Mouse (Mus musculus): ENCODE data around the gene Mapk3. TPM values are rescaled to one million over a fixed set of nuclear protein-coding genes. Genes with fewer than 3 reads are reported as not detected.

The Mapk3 gene
- 98.4 and 105 TPM in 2 replicates for polyA plus RNA-seq (2014; fragmentation: Nextera tagmentation; extraction: Ambion mirVana)

DNA sequence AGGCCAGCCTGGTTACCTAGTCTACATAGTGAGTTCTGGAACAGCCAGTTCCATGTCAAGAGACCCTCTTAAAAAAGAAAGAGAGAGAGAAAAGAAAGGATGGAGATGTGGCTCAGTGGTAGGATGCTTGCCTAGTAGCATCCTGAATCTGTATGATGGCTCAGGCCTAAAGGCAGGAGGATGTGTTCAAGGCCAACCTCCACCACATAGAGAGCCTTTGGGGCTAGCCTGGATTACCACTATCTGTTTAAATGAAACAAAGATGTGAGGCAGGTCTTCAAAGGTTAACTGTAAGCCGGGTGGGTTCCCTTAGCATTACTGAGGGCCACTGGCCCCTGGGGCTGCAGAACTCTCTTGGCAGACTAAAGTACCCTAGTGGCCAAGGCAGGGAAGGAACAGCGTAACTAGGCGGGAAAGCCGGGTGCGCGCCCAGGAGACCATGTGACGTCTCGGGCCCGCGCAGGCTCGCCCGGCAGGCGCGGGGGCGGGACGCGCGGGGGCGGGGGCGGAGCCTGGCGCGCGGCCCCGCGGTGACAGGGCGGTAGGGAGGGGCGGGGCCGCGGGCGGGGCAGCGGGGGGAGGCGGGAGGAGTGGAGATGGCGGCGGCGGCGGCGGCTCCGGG lies at the start of gene Mapk3:
Gene Mapk3 (plus strand): TSS at position 552 of the 622 bp plus-strand sequence.
- Histone ChIP-seq H3K9ac (replicated peaks; ENCODE audit: low read depth, low read length) (peak within 1 kb of the TSS; percentile 86), H3K4me1 (ENCODE audit: control insufficient read depth, insufficient read depth, low read length) (peaks cover 25% of the 10 kb centered on the region), H3K9me3 (ENCODE audit: control insufficient read depth, low read depth, low read length) (no peaks in the 10 kb centered on the region), H3K36me3 (ENCODE audit: control insufficient read depth, insufficient read depth, low read length) (peaks cover 15% of the 10 kb centered on the region; the same call in 1 of the 2 replicates), H3K27me3 (ENCODE audit: control insufficient read depth, insufficient read depth, low read length) (no peaks in the 10 kb centered on the region), H3K27ac (ENCODE audit: low read length) (peak within 1 kb of the TSS; percentile 98), H3K4me2 (replicated peaks; ENCODE audit: low read depth, low read length) (peak within 1 kb of the TSS; percentile 92), H3K4me3 (ENCODE audit: low read depth, low read length) (peak within 1 kb of the TSS; percentile 78)
- ATAC-seq (ENCODE audit: insufficient number of reproducible peaks, insufficient read depth, low FRiP score, low read depth), result peak; percentile 70; the same call in 1 of the 2 replicates
- WGBS, result under 1% methylated on average over 23 of the region's 38 CpGs

DNA sequence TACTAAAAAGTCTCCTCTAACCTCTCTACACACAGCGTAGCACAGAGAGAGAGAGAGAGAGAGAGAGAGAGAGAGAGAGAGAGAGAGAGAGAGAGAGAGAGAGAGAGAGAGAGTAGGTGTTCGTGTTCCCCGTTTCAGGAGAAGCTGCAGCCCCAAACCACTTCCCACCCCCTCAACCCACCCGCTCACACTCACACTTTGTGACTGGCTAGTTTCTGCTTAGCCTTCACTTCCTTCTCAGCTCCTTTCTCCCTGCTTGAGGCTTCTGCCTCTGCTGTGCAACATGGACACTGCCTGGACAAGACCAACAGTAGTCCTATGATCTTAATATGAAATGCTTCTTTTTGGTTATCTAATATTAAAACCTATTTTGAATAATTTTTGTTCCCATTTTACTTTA lies 49.1 kb upstream of the Mapk3 start:
- no peaks in the 10 kb centered on the region for H3K4me1 ChIP-seq (ENCODE audit: control insufficient read depth, insufficient read depth, low read length)
- no peak overlapping the region for H3K4me3 ChIP-seq (ENCODE audit: low read depth, low read length)
- 65% methylated on average over 4 of the region's 4 CpGs for WGBS
- no peaks in the 10 kb centered on the region for H3K27me3 ChIP-seq (ENCODE audit: control insufficient read depth, insufficient read depth, low read length)
- no peaks in the 10 kb centered on the region for H3K9me3 ChIP-seq (ENCODE audit: control insufficient read depth, low read depth, low read length)
- H3K4me2 ChIP-seq (replicated peaks; ENCODE audit: low read depth, low read length), result no peak overlapping the region
- no peak overlapping the region for H3K27ac ChIP-seq (ENCODE audit: low read length)
- H3K9ac ChIP-seq (replicated peaks; ENCODE audit: low read depth, low read length), result no peak overlapping the region
- H3K36me3 ChIP-seq (ENCODE audit: control insufficient read depth, insufficient read depth, low read length), result no peaks in the 10 kb centered on the region
- ATAC-seq (ENCODE audit: insufficient number of reproducible peaks, insufficient read depth, low FRiP score, low read depth), result no peak

DNA sequence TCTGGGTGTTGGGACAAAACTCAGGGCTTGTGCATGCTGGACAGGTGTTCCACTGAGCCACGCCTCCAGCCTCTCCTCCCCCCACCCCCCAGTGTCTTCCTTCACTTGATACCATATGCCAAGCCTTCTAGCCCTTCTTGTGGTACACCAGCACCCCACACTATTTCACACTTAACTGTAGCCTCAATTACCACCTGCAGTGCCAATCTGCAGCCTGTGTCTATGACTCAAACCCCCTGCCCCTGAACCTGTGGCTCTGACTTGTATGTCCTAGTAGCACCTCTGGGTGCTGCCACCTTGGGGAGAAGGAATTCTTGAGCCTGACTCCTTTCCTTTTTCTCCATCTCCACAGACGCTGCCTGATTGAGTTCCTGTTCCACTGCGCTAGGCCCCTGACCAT lies 47.5 kb upstream of the Mapk3 start:
- Histone ChIP-seq H3K36me3 (ENCODE audit: control insufficient read depth, insufficient read depth, low read length) (no peaks in the 10 kb centered on the region), H3K9me3 (ENCODE audit: control insufficient read depth, low read depth, low read length) (no peaks in the 10 kb centered on the region), H3K27ac (ENCODE audit: low read length) (no peak overlapping the region), H3K27me3 (ENCODE audit: control insufficient read depth, insufficient read depth, low read length) (no peaks in the 10 kb centered on the region), H3K4me1 (ENCODE audit: control insufficient read depth, insufficient read depth, low read length) (no peaks in the 10 kb centered on the region), H3K4me3 (ENCODE audit: low read depth, low read length) (no peak overlapping the region), H3K9ac (replicated peaks; ENCODE audit: low read depth, low read length) (no peak overlapping the region), H3K4me2 (replicated peaks; ENCODE audit: low read depth, low read length) (no peak overlapping the region)
- ATAC-seq (ENCODE audit: insufficient number of reproducible peaks, insufficient read depth, low FRiP score, low read depth), result no peak
- 67% methylated on average over 3 of the region's 3 CpGs for WGBS

DNA sequence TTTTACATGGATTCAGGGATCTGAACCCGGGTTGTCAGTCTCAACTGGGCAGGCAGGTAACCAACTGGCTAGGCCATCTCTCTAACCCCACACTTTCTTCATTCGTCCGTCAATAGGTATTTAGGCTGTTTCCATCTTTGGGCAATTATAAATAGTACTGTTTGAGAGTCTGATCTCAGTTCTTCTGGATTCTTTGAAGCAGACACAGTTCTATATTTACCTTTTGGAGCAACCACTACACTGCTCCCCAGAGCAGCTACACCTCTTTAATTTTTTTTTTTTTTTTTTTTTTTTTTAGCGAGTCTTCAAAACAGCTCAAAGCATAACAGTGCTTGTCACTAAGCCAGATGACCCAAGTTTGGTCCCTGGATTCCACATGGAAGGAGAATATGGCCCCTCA lies 43.7 kb upstream of the Mapk3 start:
- 81% methylated on average over 4 of the region's 4 CpGs for WGBS
- Histone ChIP-seq H3K27me3 (ENCODE audit: control insufficient read depth, insufficient read depth, low read length) (no peaks in the 10 kb centered on the region), H3K4me3 (ENCODE audit: low read depth, low read length) (no peak overlapping the region), H3K36me3 (ENCODE audit: control insufficient read depth, insufficient read depth, low read length) (no peaks in the 10 kb centered on the region), H3K9ac (replicated peaks; ENCODE audit: low read depth, low read length) (no peak overlapping the region), H3K9me3 (ENCODE audit: control insufficient read depth, low read depth, low read length) (no peaks in the 10 kb centered on the region), H3K4me1 (ENCODE audit: control insufficient read depth, insufficient read depth, low read length) (no peaks in the 10 kb centered on the region), H3K4me2 (replicated peaks; ENCODE audit: low read depth, low read length) (no peak overlapping the region), H3K27ac (ENCODE audit: low read length) (no peak overlapping the region)
- no peak for ATAC-seq (ENCODE audit: insufficient number of reproducible peaks, insufficient read depth, low FRiP score, low read depth)

DNA sequence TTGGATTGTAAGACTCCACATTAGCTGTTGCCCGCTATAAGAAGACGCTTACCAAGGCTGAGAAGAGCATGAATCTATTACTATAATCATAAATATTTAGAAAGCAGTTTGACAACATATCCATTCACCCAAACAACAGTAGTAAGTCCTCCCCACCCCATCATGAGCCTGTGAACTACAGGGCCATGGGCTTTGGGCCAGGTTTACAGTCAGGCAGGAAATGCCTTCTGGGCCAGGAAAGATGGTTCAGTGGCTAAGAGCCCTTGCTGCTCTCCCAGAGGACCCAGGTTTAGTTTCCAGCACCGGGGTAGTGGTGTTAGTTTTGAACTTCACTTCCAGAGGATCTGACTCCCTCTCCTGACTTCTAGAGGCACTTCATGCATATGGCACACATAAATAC lies 41.8 kb upstream of the Mapk3 start:
- Histone ChIP-seq H3K4me2 (replicated peaks; ENCODE audit: low read depth, low read length) (no peak overlapping the region), H3K4me1 (ENCODE audit: control insufficient read depth, insufficient read depth, low read length) (no peaks in the 10 kb centered on the region), H3K9me3 (ENCODE audit: control insufficient read depth, low read depth, low read length) (no peaks in the 10 kb centered on the region), H3K36me3 (ENCODE audit: control insufficient read depth, insufficient read depth, low read length) (no peaks in the 10 kb centered on the region), H3K27me3 (ENCODE audit: control insufficient read depth, insufficient read depth, low read length) (no peaks in the 10 kb centered on the region), H3K9ac (replicated peaks; ENCODE audit: low read depth, low read length) (no peak overlapping the region), H3K27ac (ENCODE audit: low read length) (no peak overlapping the region), H3K4me3 (ENCODE audit: low read depth, low read length) (no peak overlapping the region)
- ATAC-seq (ENCODE audit: insufficient number of reproducible peaks, insufficient read depth, low FRiP score, low read depth), result no peak
- WGBS, result 75% methylated on average over 3 of the region's 3 CpGs

DNA sequence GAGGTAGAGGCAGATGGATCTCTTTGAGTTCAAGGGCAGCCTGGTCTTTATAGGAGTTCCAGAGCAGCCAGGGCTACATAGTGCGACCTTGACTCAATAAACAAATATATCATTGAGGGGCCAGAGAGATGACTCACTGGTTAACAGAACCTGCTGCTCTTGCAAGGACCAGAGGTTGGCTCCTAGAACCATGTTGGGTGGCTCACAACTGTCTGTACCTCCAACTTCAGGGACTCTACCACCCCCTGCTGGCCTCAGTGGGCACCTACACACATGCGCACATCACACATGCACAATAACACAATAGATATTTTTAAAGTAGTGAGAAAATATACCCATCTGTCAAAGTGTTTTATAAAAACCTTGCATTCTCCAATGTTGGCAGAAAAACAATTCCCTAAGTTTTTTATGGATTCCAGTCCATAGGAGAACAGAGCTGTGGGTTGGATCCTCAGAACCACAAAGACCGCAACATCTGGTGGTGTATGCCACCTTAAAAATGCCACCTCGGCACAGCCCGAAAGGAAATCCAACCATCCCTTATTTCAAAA lies 40.5 kb upstream of the Mapk3 start:
- H3K4me2 ChIP-seq (replicated peaks; ENCODE audit: low read depth, low read length), result no peak overlapping the region
- H3K27me3 ChIP-seq (ENCODE audit: control insufficient read depth, insufficient read depth, low read length), result no peaks in the 10 kb centered on the region
- 91% methylated on average over 5 of the region's 5 CpGs for WGBS
- H3K4me3 ChIP-seq (ENCODE audit: low read depth, low read length), result no peak overlapping the region
- H3K27ac ChIP-seq (ENCODE audit: low read length), result no peak overlapping the region
- H3K4me1 ChIP-seq (ENCODE audit: control insufficient read depth, insufficient read depth, low read length), result no peaks in the 10 kb centered on the region
- H3K9ac ChIP-seq (replicated peaks; ENCODE audit: low read depth, low read length), result no peak overlapping the region
- H3K9me3 ChIP-seq (ENCODE audit: control insufficient read depth, low read depth, low read length), result no peaks in the 10 kb centered on the region
- no peak for ATAC-seq (ENCODE audit: insufficient number of reproducible peaks, insufficient read depth, low FRiP score, low read depth)
- no peaks in the 10 kb centered on the region for H3K36me3 ChIP-seq (ENCODE audit: control insufficient read depth, insufficient read depth, low read length)

DNA sequence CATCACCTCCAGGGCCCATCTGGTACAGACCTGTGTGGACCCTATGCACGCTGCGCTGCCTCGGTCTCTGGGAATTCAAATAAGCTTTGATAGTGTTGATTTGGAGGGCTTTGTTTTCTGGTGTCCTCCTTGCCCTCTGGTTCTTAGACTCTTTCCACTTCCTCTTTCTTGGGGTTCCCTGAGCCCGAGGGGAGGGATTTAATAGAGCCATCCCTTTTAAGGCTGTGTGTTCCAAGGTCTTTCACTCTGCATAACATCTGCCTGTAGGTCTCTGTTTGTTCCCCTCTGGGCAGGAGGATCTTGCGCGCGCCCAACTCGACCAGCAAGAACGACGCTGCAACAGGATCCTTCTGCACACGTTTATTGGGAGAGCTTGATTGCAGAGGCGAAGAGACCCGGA lies 37.8 kb upstream of the Mapk3 start:
- WGBS, result 90% methylated on average over 13 of the region's 13 CpGs
- Histone ChIP-seq H3K4me1 (ENCODE audit: control insufficient read depth, insufficient read depth, low read length) (no peaks in the 10 kb centered on the region), H3K4me3 (ENCODE audit: low read depth, low read length) (no peak overlapping the region), H3K27me3 (ENCODE audit: control insufficient read depth, insufficient read depth, low read length) (no peaks in the 10 kb centered on the region), H3K36me3 (ENCODE audit: control insufficient read depth, insufficient read depth, low read length) (no peaks in the 10 kb centered on the region), H3K9me3 (ENCODE audit: control insufficient read depth, low read depth, low read length) (no peaks in the 10 kb centered on the region), H3K27ac (ENCODE audit: low read length) (no peak overlapping the region), H3K9ac (replicated peaks; ENCODE audit: low read depth, low read length) (no peak overlapping the region), H3K4me2 (replicated peaks; ENCODE audit: low read depth, low read length) (no peak overlapping the region)
- ATAC-seq (ENCODE audit: insufficient number of reproducible peaks, insufficient read depth, low FRiP score, low read depth), result no peak

DNA sequence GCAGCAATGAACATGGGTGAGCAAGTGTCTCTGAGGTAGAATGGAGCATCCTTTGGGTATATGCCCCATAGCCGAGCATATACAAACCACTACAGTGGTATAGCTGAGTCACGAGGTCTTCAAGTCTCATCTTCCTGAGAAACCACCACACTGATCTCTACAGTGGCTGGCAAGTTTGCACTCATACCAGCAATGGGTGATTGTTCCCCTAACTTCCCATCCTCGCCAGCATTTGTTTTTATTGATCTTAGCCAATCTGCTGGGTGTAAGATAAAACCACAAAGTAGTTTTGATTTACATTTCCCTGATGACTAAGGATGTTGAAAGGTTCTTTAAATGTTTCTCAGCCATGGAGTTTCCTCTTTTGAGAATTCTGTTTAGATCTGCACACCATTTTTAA lies 34.3 kb upstream of the Mapk3 start:
- ATAC-seq (ENCODE audit: insufficient number of reproducible peaks, insufficient read depth, low FRiP score, low read depth), result no peak
- no peak overlapping the region for H3K4me3 ChIP-seq (ENCODE audit: low read depth, low read length)
- no peaks in the 10 kb centered on the region for H3K4me1 ChIP-seq (ENCODE audit: control insufficient read depth, insufficient read depth, low read length)
- no peak overlapping the region for H3K27ac ChIP-seq (ENCODE audit: low read length)
- H3K9me3 ChIP-seq (ENCODE audit: control insufficient read depth, low read depth, low read length), result no peaks in the 10 kb centered on the region
- no peak overlapping the region for H3K9ac ChIP-seq (replicated peaks; ENCODE audit: low read depth, low read length)
- H3K4me2 ChIP-seq (replicated peaks; ENCODE audit: low read depth, low read length), result no peak overlapping the region
- 68% methylated on average over 3 of the region's 3 CpGs for WGBS
- no peaks in the 10 kb centered on the region for H3K27me3 ChIP-seq (ENCODE audit: control insufficient read depth, insufficient read depth, low read length)
- no peaks in the 10 kb centered on the region for H3K36me3 ChIP-seq (ENCODE audit: control insufficient read depth, insufficient read depth, low read length)

DNA sequence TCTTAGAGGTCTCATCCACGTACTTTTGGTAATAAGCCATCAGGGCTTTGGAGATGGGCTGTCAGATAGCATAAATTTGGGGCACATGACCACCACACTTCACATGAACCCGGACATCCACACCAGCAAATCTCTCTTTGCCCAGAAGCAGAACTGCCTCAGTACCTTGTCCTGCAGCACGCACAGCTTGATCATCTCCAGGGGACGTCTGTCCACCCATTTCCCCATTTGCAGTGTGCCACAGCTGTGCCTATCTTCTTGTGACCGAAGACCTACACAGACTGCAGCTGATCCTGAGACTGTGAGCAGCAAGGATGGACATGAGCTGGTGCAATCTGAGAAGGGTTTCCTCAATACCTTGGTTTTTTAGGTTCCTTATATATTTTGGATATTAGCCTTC lies 33.7 kb upstream of the Mapk3 start:
- H3K36me3 ChIP-seq (ENCODE audit: control insufficient read depth, insufficient read depth, low read length), result no peaks in the 10 kb centered on the region
- no peaks in the 10 kb centered on the region for H3K4me1 ChIP-seq (ENCODE audit: control insufficient read depth, insufficient read depth, low read length)
- H3K9ac ChIP-seq (replicated peaks; ENCODE audit: low read depth, low read length), result no peak overlapping the region
- H3K4me3 ChIP-seq (ENCODE audit: low read depth, low read length), result no peak overlapping the region
- H3K27me3 ChIP-seq (ENCODE audit: control insufficient read depth, insufficient read depth, low read length), result no peaks in the 10 kb centered on the region
- no peaks in the 10 kb centered on the region for H3K9me3 ChIP-seq (ENCODE audit: control insufficient read depth, low read depth, low read length)
- WGBS, result 81% methylated on average over 5 of the region's 5 CpGs
- no peak overlapping the region for H3K27ac ChIP-seq (ENCODE audit: low read length)
- ATAC-seq (ENCODE audit: insufficient number of reproducible peaks, insufficient read depth, low FRiP score, low read depth), result no peak
- no peak overlapping the region for H3K4me2 ChIP-seq (replicated peaks; ENCODE audit: low read depth, low read length)

Measured in stomach, embryonic 14.5 days (tissue).